Mouse (Mus musculus) MEL (cell line): Measurements from ENCODE around the gene Mag. TPM values are rescaled to one million over a fixed set of nuclear protein-coding genes. Genes with fewer than 3 reads are reported as not detected.

Source experiments
- DNase-seq: peaks from one replicate; pipeline ENCODE4 v3.0.0; 2011; ENCODE audit warnings: low read depth, low spot score
- H3K27ac ChIP-seq: 2 replicates; pipeline ENCODE4 v1.5.1; 2012; ENCODE audit warnings: low read depth, mild to moderate bottlenecking, control low read depth, low read length, moderate library complexity; ENCODE audit not compliant: control insufficient read depth
- H3K27me3 ChIP-seq, 2 experiments: fragments of 150-350 bp in 1 of 2; sonication (generic) in 1 of 2; 2 replicates each; pipeline ENCODE4 v1.6.1; 2012; ENCODE audit warnings: low read length in 2 of 2, mild to moderate bottlenecking in 2 of 2, improper control_type of control experiment in 1 of 2, moderate library complexity in 1 of 2; ENCODE audit not compliant: insufficient read depth in 2 of 2, control insufficient read depth in 1 of 2
- H3K36me3 ChIP-seq, 2 experiments: 2 replicates each; pipeline ENCODE4 v1.6.1; 2012 to 2014; ENCODE audit warnings: low read length in 2 of 2, improper control_type of control experiment in 1 of 2, inconsistent platforms in 1 of 2, mild to moderate bottlenecking in 1 of 2; ENCODE audit not compliant: insufficient read depth in 2 of 2, control insufficient read depth in 1 of 2
- H3K4me1 ChIP-seq, 2 experiments: fragments of 150-350 bp in 1 of 2; sonication (generic) in 1 of 2; 2 replicates each; pipeline ENCODE4 v1.6.1; 2012; ENCODE audit warnings: low read length in 2 of 2, improper control_type of control experiment in 1 of 2, mild to moderate bottlenecking in 1 of 2; ENCODE audit not compliant: insufficient read depth in 2 of 2, control insufficient read depth in 1 of 2
- H3K4me3 ChIP-seq, 2 experiments: fragments of 150-350 bp in 1 of 2; sonication (generic) in 1 of 2; 2 replicates each; pipeline ENCODE4 v1.5.1; 2012; ENCODE audit warnings: low read depth in 2 of 2, low read length in 2 of 2, mild to moderate bottlenecking in 2 of 2, moderate library complexity in 2 of 2, control low read depth in 1 of 2, improper control_type of control experiment in 1 of 2; ENCODE audit not compliant: control insufficient read depth in 1 of 2, insufficient read depth in 1 of 2
- H3K79me2 ChIP-seq: 2 replicates; pipeline ENCODE4 v1.6.1; 2012; ENCODE audit warnings: mild to moderate bottlenecking, low read length, moderate library complexity; ENCODE audit not compliant: control insufficient read depth, poor library complexity, insufficient read depth
- H3K9ac ChIP-seq: 2 replicates; pipeline ENCODE4 v1.6.1; 2012; ENCODE audit warnings: low read depth, mild to moderate bottlenecking, control low read depth, low read length, moderate library complexity; ENCODE audit not compliant: control insufficient read depth, poor library complexity, severe bottlenecking
- H3K9me3 ChIP-seq: fragments of 150-350 bp; sonication (generic); replicated peaks from 2 replicates; pipeline ENCODE4 v1.6.1; 2012; ENCODE audit warnings: mild to moderate bottlenecking, low read length, improper control_type of control experiment, moderate library complexity; ENCODE audit not compliant: insufficient read depth
- CHD1 ChIP-seq: IDR thresholded peaks from 2 replicates; pipeline ENCODE4 v1.6.1; 2012; ENCODE audit warnings: low read depth, mild to moderate bottlenecking, inconsistent platforms, low read length, improper control_type of control experiment
- E2F4 ChIP-seq: IDR thresholded peaks from 2 replicates; pipeline ENCODE4 v1.6.1; 2011; ENCODE audit warnings: low read depth, low read length, improper control_type of control experiment, borderline replicate concordance
- ELF1 ChIP-seq: IDR thresholded peaks from 2 replicates; pipeline ENCODE4 v1.6.1; 2014; ENCODE audit warnings: low read depth, mild to moderate bottlenecking, inconsistent platforms, low read length, improper control_type of control experiment, moderate library complexity
- EP300 ChIP-seq, 2 experiments: IDR thresholded peaks; 2 replicates each; pipeline ENCODE4 v1.6.1; 2011; ENCODE audit warnings: improper control_type of control experiment in 2 of 2, low read length in 2 of 2, low read depth in 1 of 2, mild to moderate bottlenecking in 1 of 2
- GATA1 ChIP-seq: IDR thresholded peaks from 2 replicates; pipeline ENCODE4 v1.6.1; 2011; ENCODE audit warnings: low read depth, low read length, improper control_type of control experiment
- JUND ChIP-seq: IDR thresholded peaks from 2 replicates; pipeline ENCODE4 v1.6.1; 2011; ENCODE audit warnings: low read depth, mild to moderate bottlenecking, improper control_type of control experiment, low read length
- KAT2A ChIP-seq: conservative IDR thresholded peaks from 2 replicates; pipeline ENCODE4 v1.6.1; 2012; ENCODE audit warnings: low read depth, low read length, improper control_type of control experiment, inconsistent platforms
- MXI1 ChIP-seq: IDR thresholded peaks from 2 replicates; pipeline ENCODE4 v1.6.1; 2011; ENCODE audit warnings: mild to moderate bottlenecking, low read depth, low read length, improper control_type of control experiment
- MYB ChIP-seq: IDR thresholded peaks from 2 replicates; pipeline ENCODE4 v1.6.1; 2011; ENCODE audit warnings: mild to moderate bottlenecking, low read depth, low read length, improper control_type of control experiment
- NELFE ChIP-seq: IDR thresholded peaks from 2 replicates; pipeline ENCODE4 v1.6.1; 2011; ENCODE audit warnings: low read depth, low read length, improper control_type of control experiment
- NRF1 ChIP-seq: IDR thresholded peaks from 2 replicates; pipeline ENCODE4 v1.6.1; 2014; ENCODE audit warnings: low read depth, mild to moderate bottlenecking, inconsistent platforms, low read length, improper control_type of control experiment, moderate library complexity; ENCODE audit not compliant: poor library complexity, insufficient read depth, severe bottlenecking
- POLR2AphosphoS2 ChIP-seq: IDR thresholded peaks from 2 replicates; pipeline ENCODE4 v1.6.1; 2011; ENCODE audit warnings: low read length, improper control_type of control experiment
- POLR2AphosphoS5 ChIP-seq: IDR thresholded peaks from 2 replicates; pipeline ENCODE4 v1.6.1; 2012; ENCODE audit warnings: low read depth, borderline replicate concordance, mild to moderate bottlenecking, inconsistent platforms, low read length, moderate library complexity, mixed read lengths
- SIN3A ChIP-seq: IDR thresholded peaks from 2 replicates; pipeline ENCODE4 v1.6.1; 2012; ENCODE audit warnings: low read length, improper control_type of control experiment, inconsistent platforms
- SMC3 ChIP-seq: IDR thresholded peaks from 2 replicates; pipeline ENCODE4 v1.6.1; 2011; ENCODE audit warnings: low read depth, low read length, improper control_type of control experiment
- TAL1 ChIP-seq: IDR thresholded peaks from 2 replicates; pipeline ENCODE4 v1.6.1; 2012; ENCODE audit warnings: mild to moderate bottlenecking, inconsistent platforms, low read length, moderate library complexity, mixed read lengths
- TBP ChIP-seq: IDR thresholded peaks from 2 replicates; pipeline ENCODE4 v1.8.0; 2011; ENCODE audit warnings: low read depth, low read length, improper control_type of control experiment
- USF2 ChIP-seq, 2 experiments: IDR thresholded peaks; 2 replicates each; pipeline ENCODE4 v1.6.1; 2011 to 2012; ENCODE audit warnings: improper control_type of control experiment in 2 of 2, low read length in 2 of 2, borderline replicate concordance in 1 of 2, inconsistent platforms in 1 of 2, low read depth in 1 of 2, mild to moderate bottlenecking in 1 of 2; ENCODE audit not compliant: insufficient read depth in 1 of 2
- ZMIZ1 ChIP-seq: IDR thresholded peaks from 2 replicates; pipeline ENCODE4 v1.6.1; 2012; ENCODE audit warnings: low read depth, mild to moderate bottlenecking, inconsistent platforms, low read length, improper control_type of control experiment, moderate library complexity
- ZNF384 ChIP-seq: IDR thresholded peaks from 2 replicates; pipeline ENCODE4 v1.6.1; 2012; ENCODE audit warnings: low read depth, mild to moderate bottlenecking, inconsistent platforms, low read length, improper control_type of control experiment
- polyA plus RNA-seq, 2 experiments: library from polyadenylated mRNA; stranded (reverse) in 1 of 2; unstranded in 1 of 2; fragments of >175 nt in 1 of 2; fragments of >200 nt in 1 of 2; gene quantifications; 2 replicates each; pipeline versions ENCODE4 v1.2.1 to v1.2.4; 2012; ENCODE audit warnings: low replicate concordance in 2 of 2, low read depth in 1 of 2; ENCODE audit not compliant: insufficient read length in 2 of 2, insufficient read depth in 1 of 2, missing spikeins in 1 of 2
- total RNA-seq: library from RNA; depleted of rRNA; stranded (reverse); fragments of 300-350 nt; gene quantifications from 2 replicates; pipeline ENCODE4 v1.2.3, GENCODE M21; 2012

The Mag gene
- total and polyA plus RNA-seq, 3 experiments, result not detected

DNA sequence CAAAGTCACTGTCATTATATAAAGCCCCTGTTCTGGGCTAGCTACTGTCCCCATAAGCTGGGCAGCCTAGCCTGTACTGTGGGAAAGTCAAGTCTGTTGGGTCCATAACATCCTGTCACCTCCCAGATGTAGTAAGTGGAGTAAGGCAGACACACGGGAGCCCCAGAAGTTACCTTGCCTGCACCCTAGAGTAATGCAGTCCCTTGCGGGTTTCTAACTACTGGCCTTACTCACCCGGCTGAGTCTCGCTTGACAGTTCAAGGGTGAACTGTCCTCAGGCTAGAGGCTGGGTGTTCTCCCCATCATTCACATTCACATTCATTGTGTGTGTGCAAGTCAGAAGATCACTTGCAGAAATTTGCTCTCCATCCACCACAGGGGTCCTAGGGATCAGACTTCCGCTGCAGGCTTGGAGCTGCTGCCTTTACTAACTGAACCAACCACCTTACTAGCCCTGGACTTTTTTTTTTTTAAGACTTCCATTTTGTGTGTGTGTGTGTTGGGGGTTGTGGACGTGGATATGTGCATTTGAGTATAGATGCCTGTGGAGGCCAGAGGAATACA lies 45.2 kb upstream of the Mag start:
- H3K9ac ChIP-seq, result no peak overlapping the region
- DNase-seq, result no peak
- no peak overlapping the region for H3K27ac ChIP-seq
- H3K36me3 ChIP-seq, result peaks cover 0 to 9% of the 10 kb centered on the region in 2 experiments; a peak in 2 of 4 replicates
- TF ChIP-seq SIN3A, result no peak
- no peak for TF ChIP-seq TBP
- no peak for TF ChIP-seq POLR2AphosphoS2
- TF ChIP-seq ELF1, result no peak
- TF ChIP-seq ZNF384, result no peak
- TF ChIP-seq JUND, result no peak
- no peak for TF ChIP-seq USF2 (IDR thresholded peaks at IDR 0.05; ENCODE audit: borderline replicate concordance in 1 of 2, insufficient read depth in 1 of 2, low read depth in 1 of 2, low read length in 2 of 2)
- TF ChIP-seq POLR2AphosphoS5, result no peak
- no peak for TF ChIP-seq TAL1
- TF ChIP-seq GATA1, result no peak
- TF ChIP-seq KAT2A, result no peak
- TF ChIP-seq ZMIZ1, result no peak
- TF ChIP-seq NELFE, result no peak
- no peak for TF ChIP-seq SMC3
- TF ChIP-seq CHD1, result no peak
- no peak for TF ChIP-seq EP300 (IDR thresholded peaks at IDR 0.05; ENCODE audit: low read depth in 1 of 2, low read length in 2 of 2)
- TF ChIP-seq MXI1, result no peak
- TF ChIP-seq MYB, result no peak
- peaks cover 0 to 9% of the 10 kb centered on the region in 2 experiments; a peak in 1 of 4 replicates for H3K4me1 ChIP-seq
- no peak overlapping the region for H3K4me3 ChIP-seq
- H3K79me2 ChIP-seq, result peaks cover 18% of the 10 kb centered on the region
- H3K27me3 ChIP-seq, result no peaks in the 10 kb centered on the region; a peak in 1 of 4 replicates
- no peaks in the 10 kb centered on the region for H3K9me3 ChIP-seq

- DNase-seq, result no peak
- Histone ChIP-seq H3K9ac (no peak overlapping the region), H3K36me3 (peaks cover 0 to 9% of the 10 kb centered on the region in 2 experiments; a peak in 3 of 4 replicates), H3K4me1 (peaks cover 0 to 10% of the 10 kb centered on the region in 2 experiments; a peak in 1 of 4 replicates), H3K79me2 (peaks cover 18% of the 10 kb centered on the region), H3K9me3 (no peaks in the 10 kb centered on the region), H3K4me3 (no peak overlapping the region), H3K27ac (no peak overlapping the region), H3K27me3 (no peaks in the 10 kb centered on the region; a peak in 1 of 4 replicates)
- 0 out of 2 replicates have a peak, but pooled peaks have one; percentile 42 for TF ChIP-seq POLR2AphosphoS2
- no peak for TF ChIP-seq NRF1
- TF ChIP-seq E2F4, result no peak
Observed at GRCm38 (mm10) chr7:30958866-30959487, 44.3 kb upstream of the Mag start.
